Mouse (Mus musculus) testis, postnatal 10 days (tissue): ENCODE results near the gene Tsr2.

Experiments used
- DNase-seq: peaks from one replicate; pipeline ENCODE4 v3.0.0; 2021; ENCODE audit warnings: low spot score

Gene Tsr2

DNA sequence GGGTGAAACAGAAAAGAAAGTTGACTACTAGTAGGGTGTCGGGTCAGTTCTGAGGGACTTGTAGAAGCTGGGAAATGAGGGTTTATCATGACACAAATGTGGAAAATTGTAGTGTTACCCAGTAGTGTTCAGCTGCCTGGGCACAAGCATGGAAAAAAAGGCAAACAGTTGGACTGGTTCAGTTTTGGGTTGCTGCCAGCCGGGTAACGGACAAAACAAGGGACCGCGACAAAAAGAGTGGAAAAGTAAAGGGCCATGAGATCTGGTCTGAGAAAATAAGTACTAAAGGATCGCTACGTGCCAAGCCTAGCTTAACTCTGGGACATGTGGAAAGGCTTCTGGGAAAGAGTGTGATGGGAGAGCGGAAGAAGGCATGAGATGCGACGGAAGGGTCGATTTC lies 50.0 kb downstream of the Tsr2 start:
- peak; percentile 43 for DNase-seq

DNA sequence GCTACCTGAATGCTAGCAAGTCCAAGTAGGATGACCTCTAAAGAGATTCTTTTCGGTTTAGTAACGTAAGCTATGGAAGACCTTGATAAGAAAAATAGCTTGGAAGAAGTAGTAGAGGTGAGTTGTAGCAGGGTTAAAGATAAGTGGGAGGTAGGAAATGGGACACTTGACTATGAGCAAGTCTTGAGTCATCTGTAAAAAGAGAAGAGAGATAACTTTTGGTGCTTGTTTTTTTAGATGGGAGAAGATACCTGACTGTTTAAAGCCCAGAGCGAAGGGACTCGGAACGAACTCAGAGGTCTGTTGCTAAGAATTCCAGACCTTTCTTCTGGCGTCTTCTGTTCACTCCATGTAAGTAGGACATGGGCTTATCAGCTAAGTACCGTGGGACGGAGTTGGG lies 50.5 kb downstream of the Tsr2 start, which contains the start of gene Fgd1:
Gene Fgd1 (plus strand): TSS at position 301 of the 400 bp plus-strand sequence.
- no peak for DNase-seq

DNA sequence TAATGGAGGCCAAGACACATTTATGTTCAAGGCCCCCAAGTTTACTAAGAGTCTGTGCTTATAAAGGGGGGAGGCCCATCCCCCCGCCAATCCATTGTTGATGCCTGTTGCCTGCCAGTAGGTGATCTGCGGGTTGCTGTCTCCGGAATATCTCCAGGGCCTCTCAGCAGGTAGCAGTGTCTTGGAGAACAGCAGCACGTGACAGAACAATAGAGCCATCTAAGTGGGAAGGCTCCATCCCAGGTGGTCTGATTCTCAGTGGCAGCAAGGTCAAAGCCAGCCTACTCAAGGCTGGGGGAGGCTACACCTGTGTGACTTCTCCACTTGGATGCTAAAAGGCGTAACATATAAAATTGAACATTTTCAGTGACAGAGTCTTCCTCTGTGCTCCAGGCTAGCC lies 55.1 kb downstream of the Tsr2 start:
- no peak for DNase-seq
